Mouse (Mus musculus): Measurements from ENCODE around the gene Olfr13.
"Not testable (repeated sequence)": the region's sequence is repeated elsewhere in the genome, so short reads cannot be mapped to it uniquely, and the experiment has no call there.

The Olfr13 gene

DNA sequence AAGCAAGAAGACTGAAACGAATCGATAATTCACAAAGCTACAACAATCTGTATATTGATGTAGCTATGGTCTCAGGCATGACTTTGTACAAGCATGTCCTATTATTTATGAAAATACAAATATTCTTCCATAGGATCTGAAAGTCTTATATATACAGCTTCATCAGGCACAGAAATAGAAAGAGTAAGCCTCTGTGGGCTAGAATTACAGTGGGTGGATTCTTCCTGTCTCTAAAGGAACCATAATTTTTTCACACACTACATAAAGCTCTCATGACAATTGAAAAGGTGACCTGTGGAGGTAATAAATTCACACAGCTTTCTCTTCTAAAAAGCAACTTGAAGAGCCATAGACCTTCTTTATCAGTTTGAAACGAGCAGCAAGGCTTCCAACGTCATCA lies at the start of gene Olfr13:
Gene Olfr13 (plus strand): TSS at position 301 of the 400 bp plus-strand sequence.
- DNase-seq (ENCODE audit: low spot score in 2 of 2): no peak

- not testable (repeated sequence) for DNase-seq (ENCODE audit: low spot score in 2 of 2)
Observed at GRCm38 (mm10) chr6:43146267-43146666, 25.7 kb upstream of the Olfr13 start, which contains the start of gene Olfr237-ps1. Olfr237-ps1 (plus strand) TSS chr6:43146567.

DNA sequence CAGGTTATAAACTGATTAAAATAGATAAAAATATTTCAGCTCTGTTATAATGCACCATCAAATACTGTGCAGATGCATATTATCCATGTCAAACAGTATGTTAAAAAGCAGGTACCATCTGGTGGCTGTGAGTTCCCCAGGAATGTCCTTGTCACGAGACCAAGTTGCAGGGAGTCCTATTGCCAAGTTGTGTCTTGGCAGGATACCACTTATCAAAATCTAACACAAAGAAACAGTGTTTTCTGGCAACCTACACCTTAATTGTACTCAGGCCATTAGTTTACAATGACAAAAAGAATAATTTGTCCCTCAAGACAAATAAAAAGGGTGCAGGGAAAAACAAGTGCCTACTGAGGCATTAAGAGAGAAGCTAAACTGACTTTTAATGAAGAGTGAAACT lies 12.4 kb upstream of the Olfr13 start:
- DNase-seq (ENCODE audit: low spot score in 2 of 2): no peak

GRCm38 (mm10) chr6:43162982-43163381 lies 9.0 kb upstream of the Olfr13 start, which contains the start of gene Olfr437:
Olfr437 (plus strand) TSS chr6:43163282.
- DNase-seq (ENCODE audit: low spot score in 2 of 2): no peak

DNA sequence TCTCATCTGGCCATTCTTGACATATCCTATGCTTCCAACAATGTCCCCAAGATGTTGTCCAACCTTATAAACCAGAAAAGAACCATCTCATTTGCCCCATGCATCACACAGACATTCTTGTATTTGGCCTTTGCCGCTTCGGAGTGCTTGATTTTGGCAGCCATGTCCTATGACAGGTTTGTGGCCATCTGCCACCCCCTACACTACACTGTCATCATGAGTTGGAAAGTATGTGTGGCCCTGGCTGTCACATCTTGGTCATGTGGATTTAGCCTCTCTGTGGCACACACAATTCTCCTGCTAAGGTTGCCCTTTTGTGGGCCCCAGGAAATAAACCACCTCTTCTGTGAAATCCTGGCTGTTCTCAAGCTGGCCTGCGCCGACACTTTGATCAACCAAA lies 4.7 kb upstream of the Olfr13 start:
- no peak for DNase-seq (ENCODE audit: low spot score in 2 of 2)

- no peak for DNase-seq (ENCODE audit: low spot score in 2 of 2)
Observed at GRCm38 (mm10) chr6:43178129-43178528, 6.2 kb downstream of the Olfr13 start.

- DNase-seq (ENCODE audit: low spot score in 2 of 2): no peak
Observed at GRCm38 (mm10) chr6:43178584-43179501, 6.9 kb downstream of the Olfr13 start.

DNA sequence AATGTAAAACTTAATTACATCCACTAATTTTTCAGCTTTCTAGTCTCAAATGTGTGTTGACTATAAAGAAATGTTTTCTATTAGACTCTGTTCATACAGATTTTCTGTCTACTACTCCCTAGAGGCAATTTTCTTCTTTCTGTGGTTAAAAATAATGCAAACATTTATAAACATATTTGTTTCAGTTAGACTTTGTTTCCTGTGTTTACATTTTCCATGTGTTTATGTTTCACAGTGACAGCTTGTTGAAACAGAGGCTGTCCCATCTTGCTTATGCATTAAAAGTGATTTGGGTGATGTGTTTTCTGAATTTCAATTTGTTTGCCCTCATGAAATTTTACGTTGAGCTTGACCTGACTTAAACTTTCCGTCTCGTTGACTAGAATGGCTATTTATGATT lies 19.0 kb downstream of the Olfr13 start:
- DNase-seq (ENCODE audit: low spot score in 2 of 2): no peak

DNA sequence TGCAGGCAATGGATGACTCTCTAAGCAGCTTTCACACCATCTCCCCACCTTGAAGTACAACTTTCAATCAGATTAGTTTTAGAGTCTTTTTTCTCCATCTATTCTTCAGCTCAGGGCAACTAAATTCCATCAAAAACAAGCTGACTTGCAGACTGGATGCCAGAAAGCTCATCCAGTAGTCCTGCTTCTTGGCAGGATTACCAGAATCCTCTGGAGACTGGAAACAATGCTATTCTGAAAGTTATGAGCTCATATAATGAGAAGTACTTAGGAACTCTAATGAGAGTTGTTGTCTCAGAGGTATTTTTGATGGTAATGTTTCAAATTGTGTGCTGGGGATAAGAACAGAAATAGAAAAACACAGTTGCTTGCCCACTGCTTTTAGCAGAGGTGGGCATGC lies 24.8 kb downstream of the Olfr13 start, which contains the start of gene Olfr435:
Gene Olfr435 (plus strand): TSS at position 366 of the 400 bp plus-strand sequence.
- DNase-seq (ENCODE audit: low spot score in 2 of 2): no peak

DNA sequence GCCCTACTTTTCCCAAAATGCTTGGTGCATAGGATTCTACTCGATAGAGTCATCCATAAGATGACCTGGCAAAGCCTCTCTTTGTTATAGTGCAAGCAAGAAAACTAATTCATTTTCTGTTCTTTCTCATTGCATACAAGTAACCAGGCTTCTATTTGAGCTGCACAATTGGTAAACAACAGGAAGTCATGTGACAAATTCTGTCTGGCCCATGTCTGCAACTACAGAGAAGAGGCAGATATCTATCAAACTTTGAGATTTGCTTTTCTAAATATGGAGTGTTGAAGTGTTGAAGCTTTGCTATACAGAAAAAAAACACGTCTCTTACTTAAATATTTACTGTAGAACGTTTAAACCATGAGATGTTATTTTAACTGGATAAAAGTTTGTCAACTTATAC lies 26.2 kb downstream of the Olfr13 start:
- no peak for DNase-seq (ENCODE audit: low spot score in 2 of 2)

- no peak for DNase-seq (ENCODE audit: low spot score in 2 of 2)
Observed at GRCm38 (mm10) chr6:43202786-43203185, 30.8 kb downstream of the Olfr13 start.

GRCm38 (mm10) chr6:43205355-43205754 lies 33.4 kb downstream of the Olfr13 start:
- no peak for DNase-seq (ENCODE audit: low spot score in 2 of 2)

DNA sequence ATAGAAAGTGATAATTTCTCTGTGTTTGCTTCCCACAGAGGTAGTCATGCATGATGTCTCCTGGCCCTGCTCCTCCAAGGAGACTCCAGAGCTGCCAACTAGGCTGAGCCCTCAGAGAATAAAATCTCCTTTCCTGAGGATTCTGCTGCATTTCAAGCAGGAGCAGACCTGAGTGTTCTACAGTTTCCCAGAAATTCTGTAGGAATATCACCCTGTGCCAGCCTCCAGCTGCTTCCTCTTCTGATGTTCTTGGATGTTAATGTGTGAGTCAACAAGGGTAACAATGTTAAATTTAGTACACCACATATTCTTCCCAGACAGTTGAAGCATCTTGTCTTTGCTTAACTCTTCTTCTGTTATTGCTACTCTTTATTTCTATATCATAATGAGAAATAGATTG lies 40.9 kb downstream of the Olfr13 start, which contains the start of gene Olfr434:
Gene Olfr434 (plus strand): TSS at position 149 of the 400 bp plus-strand sequence.
- not testable (repeated sequence) for DNase-seq (ENCODE audit: low spot score in 2 of 2)

Measured in thymus, postnatal 10 days (tissue).